Mouse (Mus musculus) WW6 (cell line): Measurements from ENCODE around the gene Myo6.
A peak's percentile ranks its signal among the peaks of the same experiment; 100 is the strongest.

ENCODE experiments used
- DNase-seq: peaks from one replicate; pipeline ENCODE4 v3.0.0-alpha.2; 2013; ENCODE audit warnings: low read depth, low spot score

The Myo6 gene

DNA sequence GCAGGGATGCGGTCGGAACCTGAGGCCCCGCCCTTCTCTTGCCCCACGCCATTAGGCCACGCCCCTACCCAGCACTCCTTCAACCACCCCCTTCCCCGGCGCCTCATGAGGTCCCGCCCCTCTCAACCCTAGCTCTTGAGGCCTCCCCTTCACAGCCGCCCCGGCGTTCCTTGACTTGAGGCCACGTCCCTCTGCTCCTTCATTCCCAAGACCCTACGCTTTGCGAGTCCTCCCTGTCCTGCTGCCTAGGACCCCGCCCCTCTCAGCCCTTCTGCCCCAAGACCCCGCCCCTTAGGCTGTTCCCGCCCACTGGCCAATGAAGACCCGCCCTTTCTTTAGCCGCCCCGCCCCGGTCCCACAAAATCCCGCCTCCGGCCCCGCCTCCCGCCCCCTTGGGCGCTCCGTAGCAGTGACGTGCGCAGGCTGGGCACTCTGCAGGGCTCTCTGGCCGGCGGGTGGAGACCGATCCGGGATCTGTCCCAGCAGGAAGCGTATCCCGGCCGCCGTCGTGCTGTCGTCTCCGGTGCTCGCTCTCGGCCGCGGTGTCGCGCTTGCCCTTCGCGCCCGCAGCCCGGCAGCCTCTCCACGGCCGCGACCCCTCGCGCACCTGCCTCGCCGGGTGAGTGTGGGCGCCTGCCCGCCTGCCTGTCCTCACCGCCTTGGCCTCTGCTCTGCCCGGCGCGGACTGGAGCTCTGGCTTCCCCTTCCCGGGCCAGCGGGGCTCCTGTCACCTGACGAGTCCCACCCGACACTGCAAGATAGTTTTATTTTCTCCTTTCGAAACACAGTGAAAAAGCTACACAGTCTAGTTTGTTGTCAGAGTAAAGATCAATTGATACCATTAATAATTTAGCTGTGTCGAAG, at the start of gene Myo6:
TSS of gene Myo6 (plus strand) at position 421 of the 864 bp plus-strand sequence.
- peak; percentile 64 for DNase-seq

DNA sequence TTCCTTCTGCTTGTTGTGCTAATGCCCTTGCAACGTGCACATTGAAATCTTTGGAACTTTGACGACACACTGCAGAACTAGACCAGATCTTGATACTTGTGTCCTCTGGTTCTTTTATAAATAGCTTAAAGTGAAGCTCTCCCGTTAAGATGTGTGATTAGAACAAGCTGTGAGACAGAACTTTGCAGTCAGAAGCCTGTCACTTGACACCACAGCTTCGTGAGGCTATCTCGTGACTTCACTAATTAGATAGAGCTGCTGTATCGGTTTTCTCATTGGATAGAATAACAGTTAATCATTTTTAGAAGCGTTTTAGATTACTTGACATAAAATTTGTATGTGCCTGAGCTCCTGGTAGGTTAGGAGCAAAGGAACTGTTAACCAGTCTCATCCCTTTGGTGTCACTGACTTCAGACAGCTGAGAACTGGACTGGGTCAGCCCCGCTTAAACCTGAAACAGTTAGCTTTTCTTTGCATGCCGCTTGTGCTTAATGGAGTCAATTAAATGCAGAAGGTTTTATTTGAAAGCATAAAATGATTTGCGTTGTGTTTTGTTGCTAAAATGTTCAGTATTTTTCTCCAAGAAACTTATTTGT, 18.7 kb upstream of the Myo6 start:
- no peak for DNase-seq

DNA sequence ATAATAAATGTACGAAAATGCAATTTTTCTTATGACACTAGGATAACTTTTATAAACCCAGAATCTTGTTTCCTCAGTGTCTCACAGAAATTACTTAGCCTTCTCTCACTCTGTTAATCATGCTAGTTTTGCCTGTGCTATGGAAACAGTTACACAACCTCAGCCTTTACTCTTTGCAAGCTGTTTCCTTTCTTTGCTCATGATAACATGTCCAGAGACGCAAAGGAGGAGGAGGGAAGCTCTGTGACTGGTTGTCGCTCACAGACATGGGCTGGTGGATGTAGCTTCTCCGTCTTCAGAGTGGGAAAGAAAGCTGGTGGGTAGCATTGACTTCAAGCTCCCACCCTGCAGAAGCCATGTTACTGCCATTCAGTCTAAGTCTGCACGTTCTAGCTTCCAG, 15.2 kb upstream of the Myo6 start:
- DNase-seq: no peak

DNA sequence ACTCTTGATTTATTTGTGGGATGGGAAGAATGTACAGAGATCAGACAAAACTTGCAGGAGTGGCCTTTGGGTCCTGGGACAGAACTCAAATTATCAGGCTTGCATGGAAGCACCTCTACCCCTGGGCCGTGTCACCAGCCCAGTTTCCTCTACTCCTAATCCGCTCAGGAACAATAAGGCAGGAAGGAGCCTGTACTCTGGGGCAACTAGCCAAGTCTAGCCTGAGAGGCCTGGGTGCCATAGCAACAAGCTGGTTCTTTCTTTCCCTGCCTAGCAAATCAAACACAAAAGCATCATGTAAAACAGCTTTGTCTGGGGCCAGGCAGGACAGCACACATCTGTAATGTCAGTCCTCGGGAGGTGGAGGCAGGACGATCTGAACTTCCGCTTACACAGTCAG, 9.6 kb upstream of the Myo6 start:
- no peak for DNase-seq

DNA sequence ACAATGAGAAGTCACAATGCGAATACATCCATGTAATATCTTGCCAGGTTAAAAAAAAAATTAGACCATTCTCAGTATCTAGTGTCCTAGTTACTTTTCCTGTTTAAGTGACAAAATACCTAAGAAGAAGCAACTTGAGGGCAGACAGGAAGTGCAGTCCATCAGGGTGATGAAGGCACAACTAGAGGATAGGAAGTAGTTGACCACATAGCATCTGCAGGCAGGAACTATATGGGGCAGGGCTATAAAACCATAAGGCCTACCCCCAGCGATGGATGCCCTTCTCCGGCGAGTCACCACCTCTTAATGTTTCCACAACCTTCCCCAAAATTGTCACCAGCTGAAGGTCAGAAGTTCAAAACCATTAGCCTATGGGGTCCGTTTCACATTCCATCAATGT, 8.1 kb upstream of the Myo6 start:
- DNase-seq: no peak

DNA sequence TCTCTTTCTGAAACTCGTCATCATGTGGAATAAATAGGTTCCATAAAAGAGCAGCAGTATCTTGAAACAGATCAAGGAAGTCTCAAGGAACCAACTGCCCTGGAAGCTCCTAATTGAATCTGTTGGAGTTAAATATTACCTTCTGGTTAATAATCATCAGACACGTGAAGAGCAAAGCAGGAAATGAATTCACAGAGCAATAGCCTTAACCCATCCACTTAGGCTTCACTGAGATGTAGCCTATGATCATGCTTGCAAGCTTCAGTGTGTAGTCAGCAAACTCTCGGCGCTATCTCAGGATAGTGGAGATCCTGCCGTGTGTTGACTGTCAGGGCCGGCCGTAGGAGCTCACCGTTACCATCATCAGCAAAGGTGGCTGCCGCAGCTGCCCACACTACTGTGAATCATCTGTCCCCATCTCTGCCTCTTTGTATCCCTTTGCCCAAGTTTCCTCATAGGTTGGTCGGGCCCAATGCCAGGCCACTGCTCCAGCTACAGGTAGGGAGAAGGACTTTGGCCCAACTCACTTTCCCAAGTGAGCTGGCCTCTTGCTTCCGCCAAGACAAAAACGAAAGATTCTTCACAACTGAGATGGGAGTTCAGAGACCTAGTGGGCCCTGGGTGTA, 6.9 kb upstream of the Myo6 start:
- DNase-seq: no peak

DNA sequence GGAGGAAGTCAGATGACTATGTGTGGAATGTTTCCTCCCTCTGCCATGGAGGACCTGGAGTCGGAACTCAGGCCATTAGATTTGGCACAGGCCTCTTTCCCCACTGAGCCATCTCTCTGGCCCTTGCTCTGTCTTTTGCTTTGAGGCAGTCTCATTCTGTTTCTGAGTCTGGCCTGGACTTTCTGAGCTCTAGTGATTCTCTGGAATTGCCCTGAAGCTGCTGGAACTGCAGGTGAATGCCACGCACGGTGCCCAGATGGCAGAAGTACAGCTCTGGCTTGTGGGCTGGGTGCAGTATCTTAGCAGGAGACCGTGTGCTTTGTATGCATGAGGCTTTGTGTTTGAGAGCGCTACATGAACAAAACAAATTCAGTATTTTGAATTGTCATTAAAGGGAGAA, 5.9 kb upstream of the Myo6 start:
- DNase-seq: no peak

DNA sequence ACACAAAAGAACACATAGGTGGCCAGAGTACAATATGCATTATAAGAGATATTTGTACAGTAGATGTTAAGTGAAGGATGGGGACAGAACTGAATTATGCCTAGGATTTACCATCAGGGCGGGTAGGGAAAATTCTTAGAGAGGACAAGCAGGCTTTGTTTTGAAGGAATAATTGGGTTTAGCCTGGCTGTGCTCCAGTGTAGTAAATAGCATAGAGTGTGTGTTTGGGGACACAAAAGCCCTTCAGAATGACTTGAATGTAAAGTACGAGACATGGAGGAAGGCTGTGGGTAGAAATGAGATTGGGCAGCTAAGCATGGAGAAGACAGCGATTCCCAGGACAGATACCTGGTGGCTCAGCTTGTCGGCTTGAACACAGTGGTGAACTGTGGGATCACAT, 3.4 kb upstream of the Myo6 start:
- no peak for DNase-seq

DNA sequence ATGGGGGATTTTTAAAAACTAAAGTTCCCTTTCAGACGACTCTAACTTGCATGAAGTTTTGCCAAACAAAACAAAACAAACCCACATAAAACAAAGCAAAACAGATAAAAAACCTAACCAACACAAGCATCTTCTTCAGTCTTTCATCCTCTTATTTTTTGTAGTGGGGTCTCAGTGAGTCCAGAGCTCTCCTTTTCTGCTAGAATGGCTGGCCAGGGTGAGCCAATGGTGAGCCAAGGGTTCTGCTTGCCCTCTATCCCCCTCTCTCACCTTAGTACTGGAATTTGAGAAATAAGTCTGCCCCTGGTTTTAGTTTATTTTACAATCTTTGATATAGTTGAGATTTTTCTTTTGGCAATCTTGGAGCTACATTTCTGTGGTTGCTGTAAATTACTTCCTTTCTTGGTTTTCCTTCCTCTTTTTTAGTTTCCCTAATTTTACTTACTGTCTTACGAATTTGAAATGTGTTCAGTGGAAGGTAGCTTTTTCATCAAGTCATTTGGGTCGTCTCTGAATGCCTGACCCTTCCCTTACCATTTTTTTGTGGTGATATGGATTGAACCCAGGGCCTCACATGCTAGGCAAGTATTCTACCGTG, 1.6 kb upstream of the Myo6 start:
- DNase-seq: no peak

DNA sequence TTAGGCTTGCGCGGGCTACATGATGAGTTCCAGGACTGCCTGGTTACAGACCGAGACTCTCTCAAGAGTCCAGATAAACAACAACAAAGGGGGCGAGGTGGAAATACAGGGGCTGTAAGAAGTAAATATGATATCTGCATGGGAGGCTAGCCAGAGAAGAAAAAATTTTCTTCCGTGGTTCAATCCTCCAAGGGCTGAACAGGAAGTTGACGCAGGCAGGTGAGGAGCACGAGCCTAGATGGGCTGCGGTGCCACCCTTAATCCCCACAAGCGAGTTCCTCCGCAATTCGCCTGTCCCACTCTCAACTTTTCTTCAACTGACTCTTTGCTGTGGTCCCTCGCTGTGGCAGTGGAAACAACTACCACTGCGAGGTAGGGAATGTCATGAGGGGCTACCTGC, 640 bp upstream of the Myo6 start:
- DNase-seq: no peak

DNA sequence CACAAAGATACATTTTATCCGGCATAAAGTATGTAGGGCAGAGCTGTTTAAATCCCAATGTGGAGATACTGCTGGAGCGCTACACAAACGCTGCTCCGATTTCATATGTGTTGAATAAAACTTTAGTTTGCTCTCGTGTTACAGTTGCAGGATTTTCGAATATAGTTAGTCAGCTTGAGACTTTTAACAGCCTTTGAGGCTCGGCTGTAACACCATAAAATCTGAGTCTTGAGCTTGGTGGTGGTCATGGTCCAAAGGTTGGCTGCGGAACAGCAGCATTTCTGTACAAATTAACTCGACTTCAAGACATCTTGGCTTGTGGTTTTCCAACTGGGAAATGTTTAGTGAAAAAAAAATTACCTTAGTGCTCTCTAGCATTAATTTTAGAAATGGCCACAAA, 859 bp downstream of the Myo6 start:
- DNase-seq: no peak

DNA sequence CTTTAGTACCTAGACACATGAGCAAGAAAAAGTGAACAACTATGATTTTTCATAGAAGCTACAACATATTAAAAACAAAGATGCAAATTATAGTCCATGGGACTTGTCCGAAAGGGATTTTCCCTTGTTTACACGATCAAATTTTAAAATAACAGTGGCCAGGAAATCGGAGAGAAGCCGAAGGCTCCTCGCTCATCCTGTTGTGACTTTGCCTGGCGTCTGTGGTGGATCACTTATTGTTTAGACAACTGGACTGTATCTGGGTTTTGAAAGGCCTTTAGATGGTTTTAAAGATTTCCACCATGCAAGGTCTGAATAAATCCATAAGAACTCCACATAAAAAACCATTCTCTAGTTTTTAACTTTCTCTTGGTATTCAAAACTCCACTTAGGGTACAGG, 1.6 kb downstream of the Myo6 start:
- DNase-seq: no peak

DNA sequence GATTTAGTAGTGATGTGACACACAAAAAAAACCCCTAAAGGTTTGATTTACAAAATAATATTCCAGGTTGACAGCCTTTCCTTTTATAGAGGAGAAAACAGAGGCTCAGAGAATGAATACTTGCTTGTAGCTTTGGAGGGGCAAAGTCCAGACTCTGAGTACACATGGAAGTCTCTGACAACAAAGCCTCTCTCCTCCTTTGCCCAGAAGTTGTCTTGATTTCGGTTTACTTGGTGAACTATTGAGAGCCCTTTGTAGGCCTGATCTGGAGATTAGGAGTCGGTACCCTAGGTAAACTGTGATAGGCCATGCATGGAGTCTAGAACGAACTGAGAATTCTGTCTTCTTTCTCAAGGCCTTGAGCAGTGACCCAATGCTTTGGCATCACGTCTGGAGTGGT, 2.3 kb downstream of the Myo6 start:
- DNase-seq: no peak

DNA sequence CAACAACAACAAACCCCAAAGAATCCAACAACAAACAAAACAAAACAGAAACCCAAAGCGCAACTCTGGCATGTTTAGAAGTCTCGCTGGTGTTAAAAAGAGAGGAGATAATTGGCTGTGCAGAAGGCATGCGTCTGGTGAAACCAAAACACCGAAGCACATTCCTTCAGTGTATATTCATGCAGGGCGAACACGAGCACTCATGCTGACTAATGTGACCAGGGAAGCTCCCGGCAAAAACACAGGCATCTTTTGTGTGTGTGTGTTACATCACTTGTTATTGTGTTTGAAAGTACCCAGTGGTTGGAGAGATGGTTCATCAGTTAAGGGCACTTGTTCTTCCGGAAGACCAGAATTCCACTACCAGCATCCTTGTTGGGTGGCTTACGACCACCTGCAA, 4.7 kb downstream of the Myo6 start:
- no peak for DNase-seq

DNA sequence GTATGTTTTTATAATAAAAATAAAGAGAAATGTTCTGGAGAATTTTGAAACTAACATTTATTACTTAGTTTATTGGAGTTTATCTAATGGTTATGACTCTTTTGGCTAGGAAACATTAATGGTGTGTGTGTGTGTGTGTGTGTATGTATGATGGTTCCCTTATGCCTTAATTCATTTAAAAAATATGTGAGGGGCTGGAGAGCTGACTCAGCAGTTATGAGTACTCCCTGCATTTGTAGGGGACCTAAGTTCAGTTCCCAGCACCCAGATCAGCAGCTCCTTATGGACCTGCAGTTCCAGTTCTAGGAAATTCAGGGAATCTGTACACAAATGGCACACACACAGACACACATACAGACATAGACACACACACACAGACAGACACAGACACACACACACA, 6.4 kb downstream of the Myo6 start:
- DNase-seq: no peak

DNA sequence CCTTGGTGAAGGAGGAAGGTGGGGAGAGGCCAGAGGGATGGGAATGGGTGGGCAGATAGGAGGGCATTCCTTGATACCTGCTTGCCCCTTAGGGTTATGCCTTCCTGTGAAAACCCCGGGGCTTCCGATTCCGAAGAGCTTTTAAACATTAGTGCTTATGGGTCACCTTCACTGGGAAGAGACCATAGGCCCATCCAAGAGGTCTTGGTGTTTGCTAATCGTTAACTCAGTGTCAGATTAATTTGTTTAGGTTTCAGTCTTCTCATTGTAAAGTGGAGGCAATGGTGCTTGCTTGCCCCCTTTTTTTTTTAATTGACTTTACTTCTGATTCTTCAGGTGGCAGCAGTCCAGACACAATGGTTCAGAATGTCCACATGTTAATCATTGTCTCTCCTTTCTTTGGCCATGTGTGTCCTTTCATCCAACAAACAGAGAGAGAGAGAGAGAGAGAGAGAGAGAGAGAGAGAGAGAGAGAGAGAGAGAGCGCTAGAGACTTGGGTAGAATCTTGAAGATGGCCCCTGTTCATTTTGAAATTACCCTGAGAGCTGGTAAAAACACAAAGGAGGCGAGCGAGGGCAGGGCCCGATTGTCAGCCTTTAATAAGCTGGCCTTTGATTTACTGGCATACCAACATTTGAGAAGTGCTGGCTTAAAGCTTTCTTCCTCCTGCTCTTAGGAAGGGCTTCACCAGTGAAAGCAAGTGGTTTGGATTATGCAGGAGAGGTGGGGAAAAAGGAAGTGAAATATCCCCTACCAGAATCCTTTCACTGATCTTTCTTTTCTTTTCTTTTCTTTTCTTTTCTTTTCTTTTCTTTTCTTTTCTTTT, 7.8 kb downstream of the Myo6 start:
- no peak for DNase-seq

DNA sequence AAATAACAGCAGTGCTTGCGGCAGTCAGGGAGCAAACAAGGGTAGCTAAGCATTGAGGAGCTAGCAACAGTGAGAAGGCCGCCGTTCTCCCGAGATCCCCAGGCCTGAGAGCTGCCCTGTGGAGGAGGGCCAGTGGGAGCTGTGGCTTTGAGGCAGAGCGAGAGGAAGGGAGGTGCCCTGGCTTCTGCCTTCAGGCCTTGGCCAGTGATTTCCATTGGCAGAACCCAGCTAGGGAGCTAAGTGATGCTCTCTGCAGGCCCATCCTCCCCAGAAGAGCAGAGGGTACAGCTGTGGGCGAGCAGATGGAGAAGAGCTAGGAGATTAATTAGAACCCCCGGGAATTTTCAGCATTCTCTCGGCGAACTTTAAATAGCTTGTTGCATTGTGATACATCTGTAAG, 8.8 kb downstream of the Myo6 start:
- no peak for DNase-seq

DNA sequence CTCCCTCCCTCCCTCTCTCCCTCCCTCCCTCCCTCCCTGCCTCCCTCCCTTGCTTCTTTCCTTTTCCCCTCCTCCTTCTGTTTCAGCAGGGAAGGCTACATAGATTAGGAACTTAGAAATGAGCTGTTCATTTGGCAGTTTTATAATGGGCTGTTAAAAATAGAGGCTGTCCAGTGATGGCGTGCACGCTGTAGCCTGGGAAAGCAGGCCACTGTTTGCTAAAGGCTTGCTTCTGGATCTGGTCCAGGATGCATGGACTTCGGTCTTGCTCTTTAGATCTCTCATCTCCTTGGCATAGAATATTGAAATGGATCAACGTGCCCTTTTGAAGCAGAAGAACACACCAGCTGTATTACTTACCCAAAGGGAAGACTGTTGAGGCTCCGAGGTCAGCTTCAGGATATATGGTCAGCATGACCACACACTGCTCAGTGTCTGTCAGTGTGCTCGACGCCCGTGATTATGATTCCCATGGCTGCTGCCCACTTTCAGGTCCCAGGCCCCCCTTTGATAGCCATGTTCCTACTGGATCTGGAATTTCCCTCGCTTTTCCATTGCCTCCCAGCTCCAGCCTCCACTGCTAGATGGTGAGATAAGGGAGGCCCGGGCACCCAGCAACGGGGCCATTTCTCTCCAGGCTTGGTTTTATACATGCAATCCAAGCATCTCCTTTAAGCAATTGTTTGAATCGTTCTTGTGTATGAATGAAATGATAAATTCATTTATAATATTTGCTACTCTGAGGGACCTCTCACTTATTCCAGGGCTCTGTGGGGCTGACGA, 12.1 kb downstream of the Myo6 start:
- DNase-seq: no peak

DNA sequence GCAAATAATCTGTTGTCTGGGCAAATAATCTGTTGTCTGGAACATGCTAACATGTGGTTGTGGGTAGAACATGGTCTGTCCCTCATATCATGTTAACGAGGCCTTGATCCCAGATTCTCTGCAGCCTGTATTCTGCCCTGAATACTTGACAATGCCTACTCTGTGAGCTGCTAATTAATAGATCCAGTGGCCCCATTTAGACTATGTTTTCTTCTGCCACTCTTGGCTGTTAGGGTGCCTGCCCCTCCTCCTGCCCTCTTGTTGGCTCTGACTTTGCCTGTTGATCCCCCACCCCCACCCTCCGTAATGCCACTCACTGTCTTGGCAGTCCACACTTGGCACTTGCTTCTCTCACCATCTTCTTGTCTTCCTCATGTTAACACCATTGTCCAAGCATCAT, 13.8 kb downstream of the Myo6 start:
- DNase-seq: no peak

DNA sequence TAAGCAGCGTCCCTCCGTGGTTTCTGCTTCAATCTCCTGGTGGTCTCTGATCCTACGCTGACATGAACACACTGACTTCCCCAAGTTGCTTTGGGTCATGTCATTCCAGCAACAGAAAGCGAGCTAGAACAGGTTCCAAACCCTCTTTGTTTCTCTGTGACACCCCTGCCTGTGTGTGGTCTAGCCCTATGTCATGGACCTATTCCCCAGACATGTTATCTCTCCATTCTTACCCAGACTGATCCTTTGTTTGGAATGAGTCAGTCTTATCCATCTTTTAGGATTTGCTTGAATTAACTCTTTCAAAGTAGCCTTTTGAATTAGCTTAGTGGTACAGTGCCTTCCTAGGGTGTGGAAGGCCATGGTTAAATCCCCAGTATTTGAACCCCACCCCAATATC, 14.9 kb downstream of the Myo6 start:
- DNase-seq: no peak

DNA sequence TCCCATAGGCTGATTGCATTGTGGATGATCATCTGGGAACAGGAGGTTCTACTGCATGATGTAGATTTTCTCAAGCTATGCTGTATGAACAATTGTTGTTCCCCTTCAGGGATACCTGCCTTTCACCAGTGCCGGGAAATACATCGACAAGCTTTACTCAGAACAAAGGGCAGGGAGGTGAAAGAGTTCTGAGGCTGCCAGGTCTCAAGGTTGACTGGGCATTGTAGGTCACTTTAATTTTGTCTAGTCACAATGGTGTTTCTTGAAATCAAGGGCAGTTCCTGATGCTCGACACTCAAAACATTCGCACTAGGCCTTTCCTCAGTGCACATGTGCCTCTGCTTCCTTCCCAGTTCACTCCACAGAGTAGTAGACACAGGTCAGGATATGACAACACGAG, 15.9 kb downstream of the Myo6 start:
- no peak for DNase-seq
